Mouse (Mus musculus): ENCODE results near the gene Slc6a1. TPM values are rescaled to one million over a fixed set of nuclear protein-coding genes. Genes with fewer than 3 reads are reported as not detected.
A peak's percentile ranks its signal among the peaks of the same experiment; 100 is the strongest.

Gene Slc6a1
- polyA plus RNA-seq, 1 experiment, result 0.16 TPM

GRCm38 (mm10) chr6:114270799-114271198, 11.6 kb upstream of the Slc6a1 start:
- Histone ChIP-seq H3K4me1 (ENCODE audit: control insufficient read depth, insufficient read depth, insufficient read length, low read length) (no peaks in the 10 kb centered on the region), H3K4me3 (ENCODE audit: low read depth, low read length) (no peak overlapping the region), H3K36me3 (ENCODE audit: control insufficient read depth, insufficient read depth, low read length) (no peaks in the 10 kb centered on the region), H3K27me3 (ENCODE audit: control insufficient read depth, insufficient read depth, low read length) (no peaks in the 10 kb centered on the region), H3K27ac (ENCODE audit: insufficient read depth, low read depth, low read length) (no peak overlapping the region)
- TF ChIP-seq POLR2A (IDR thresholded peaks at IDR 0.05; ENCODE audit: low read depth, low read length) (no peak), CTCF (IDR thresholded peaks at IDR 0.05; ENCODE audit: extremely low read depth, insufficient read length, insufficient replicate concordance, low read depth, low read length) (no peak)
- WGBS, result 41% methylated on average over 5 of the region's 5 CpGs

- Histone ChIP-seq H3K27ac (ENCODE audit: insufficient read depth, low read depth, low read length) (no peak overlapping the region), H3K4me3 (ENCODE audit: low read depth, low read length) (no peak overlapping the region), H3K36me3 (ENCODE audit: control insufficient read depth, insufficient read depth, low read length) (no peaks in the 10 kb centered on the region), H3K27me3 (ENCODE audit: control insufficient read depth, insufficient read depth, low read length) (no peaks in the 10 kb centered on the region), H3K4me1 (ENCODE audit: control insufficient read depth, insufficient read depth, insufficient read length, low read length) (no peaks in the 10 kb centered on the region)
- no peak for TF ChIP-seq POLR2A (IDR thresholded peaks at IDR 0.05; ENCODE audit: low read depth, low read length)
- TF ChIP-seq CTCF (IDR thresholded peaks at IDR 0.05; ENCODE audit: extremely low read depth, insufficient read length, insufficient replicate concordance, low read depth, low read length), result no peak
- WGBS, result 70% methylated on average over 15 of the region's 15 CpGs
Observed at GRCm38 (mm10) chr6:114272279-114272678, 10.2 kb upstream of the Slc6a1 start.

- H3K27me3 ChIP-seq (ENCODE audit: control insufficient read depth, insufficient read depth, low read length), result no peaks in the 10 kb centered on the region
- no peaks in the 10 kb centered on the region for H3K36me3 ChIP-seq (ENCODE audit: control insufficient read depth, insufficient read depth, low read length)
- no peaks in the 10 kb centered on the region for H3K4me1 ChIP-seq (ENCODE audit: control insufficient read depth, insufficient read depth, insufficient read length, low read length)
- H3K4me3 ChIP-seq (ENCODE audit: low read depth, low read length), result no peak overlapping the region
- H3K27ac ChIP-seq (ENCODE audit: insufficient read depth, low read depth, low read length), result no peak overlapping the region
- WGBS, result 35% methylated on average over 14 of the region's 14 CpGs
- TF ChIP-seq POLR2A (IDR thresholded peaks at IDR 0.05; ENCODE audit: low read depth, low read length), result no peak
- no peak for TF ChIP-seq CTCF (IDR thresholded peaks at IDR 0.05; ENCODE audit: extremely low read depth, insufficient read length, insufficient replicate concordance, low read depth, low read length)
Observed at GRCm38 (mm10) chr6:114273997-114274728, 8.3 kb upstream of the Slc6a1 start.

DNA sequence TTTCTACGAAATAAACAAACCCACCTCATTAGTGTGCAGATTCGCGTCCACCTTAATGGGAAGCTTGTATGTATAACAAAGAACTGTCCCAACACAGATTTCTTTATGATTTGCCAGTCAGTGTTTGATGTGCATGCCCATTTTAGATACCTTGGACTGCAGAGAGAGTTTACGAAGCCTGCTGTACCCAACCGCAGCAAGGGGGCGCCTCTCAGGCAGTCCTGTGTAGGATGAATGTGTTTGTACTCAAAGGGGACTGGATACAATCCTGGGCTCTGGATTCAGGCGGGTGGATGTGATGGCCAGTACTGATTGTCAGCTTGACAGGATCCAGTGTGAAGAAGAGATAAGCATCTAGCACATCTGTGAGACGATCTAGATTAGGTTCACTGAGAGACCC, 6.6 kb upstream of the Slc6a1 start:
- no peaks in the 10 kb centered on the region for H3K4me1 ChIP-seq (ENCODE audit: control insufficient read depth, insufficient read depth, insufficient read length, low read length)
- H3K4me3 ChIP-seq (ENCODE audit: low read depth, low read length), result no peak overlapping the region
- 62% methylated on average over 8 of the region's 8 CpGs for WGBS
- no peak overlapping the region for H3K27ac ChIP-seq (ENCODE audit: insufficient read depth, low read depth, low read length)
- TF ChIP-seq POLR2A (IDR thresholded peaks at IDR 0.05; ENCODE audit: low read depth, low read length) (no peak), CTCF (IDR thresholded peaks at IDR 0.05; ENCODE audit: extremely low read depth, insufficient read length, insufficient replicate concordance, low read depth, low read length) (0 out of 2 replicates have a peak, but pooled peaks have one; percentile 13)
- no peaks in the 10 kb centered on the region for H3K27me3 ChIP-seq (ENCODE audit: control insufficient read depth, insufficient read depth, low read length)
- H3K36me3 ChIP-seq (ENCODE audit: control insufficient read depth, insufficient read depth, low read length), result no peaks in the 10 kb centered on the region

- Histone ChIP-seq H3K27me3 (ENCODE audit: control insufficient read depth, insufficient read depth, low read length) (peaks cover 23% of the 10 kb centered on the region), H3K4me3 (ENCODE audit: low read depth, low read length) (no peak overlapping the region), H3K27ac (ENCODE audit: insufficient read depth, low read depth, low read length) (no peak overlapping the region), H3K4me1 (ENCODE audit: control insufficient read depth, insufficient read depth, insufficient read length, low read length) (peaks cover 3% of the 10 kb centered on the region; the same call in 1 of the 2 replicates), H3K36me3 (ENCODE audit: control insufficient read depth, insufficient read depth, low read length) (no peaks in the 10 kb centered on the region)
- TF ChIP-seq POLR2A (IDR thresholded peaks at IDR 0.05; ENCODE audit: low read depth, low read length) (no peak), CTCF (IDR thresholded peaks at IDR 0.05; ENCODE audit: extremely low read depth, insufficient read length, insufficient replicate concordance, low read depth, low read length) (no peak)
- 17% methylated on average over 8 of the region's 8 CpGs for WGBS
Observed at GRCm38 (mm10) chr6:114283278-114283770, 889 bp downstream of the Slc6a1 start.

DNA sequence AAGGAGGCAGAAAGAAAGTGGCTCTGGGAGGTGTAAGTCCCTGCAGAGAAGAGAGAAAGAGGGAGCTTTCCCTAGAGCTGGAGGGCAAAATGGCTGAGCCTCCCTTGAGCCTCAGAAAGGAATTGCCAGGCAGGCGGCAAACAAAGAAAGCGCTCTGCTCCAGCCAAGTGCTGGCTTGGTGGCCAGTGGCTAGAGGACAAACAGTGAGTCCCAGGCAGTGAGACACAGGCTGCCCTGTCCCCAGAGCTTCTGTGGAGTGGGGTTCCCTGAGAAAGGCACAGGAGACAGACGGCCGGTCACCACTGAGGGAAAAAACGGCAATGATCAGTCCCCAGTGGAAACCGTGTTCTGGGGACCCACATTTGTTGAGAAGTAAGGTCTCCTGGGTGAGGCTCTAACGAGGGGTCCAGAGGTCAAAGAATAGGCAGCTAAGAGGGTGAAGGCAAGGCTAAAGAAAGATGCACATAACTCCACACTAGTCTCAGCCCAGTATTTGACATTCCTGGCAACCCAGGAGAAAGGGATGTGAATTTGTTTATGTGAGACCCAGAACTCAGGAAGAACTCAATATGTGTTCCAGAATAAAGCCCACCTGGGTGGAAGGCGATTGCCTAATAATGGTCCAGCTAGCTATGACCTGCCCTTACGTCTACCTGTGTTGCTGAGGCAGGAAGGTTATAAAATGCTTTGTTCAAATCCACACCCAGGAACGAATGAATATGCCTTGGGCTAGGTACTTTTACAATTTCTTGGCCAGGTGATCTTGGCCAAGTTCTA, 1.7 kb downstream of the Slc6a1 start:
- Histone ChIP-seq H3K36me3 (ENCODE audit: control insufficient read depth, insufficient read depth, low read length) (no peaks in the 10 kb centered on the region), H3K4me3 (ENCODE audit: low read depth, low read length) (no peak overlapping the region), H3K27ac (ENCODE audit: insufficient read depth, low read depth, low read length) (no peak overlapping the region), H3K4me1 (ENCODE audit: control insufficient read depth, insufficient read depth, insufficient read length, low read length) (peaks cover 3% of the 10 kb centered on the region; the same call in 1 of the 2 replicates), H3K27me3 (ENCODE audit: control insufficient read depth, insufficient read depth, low read length) (peaks cover 23% of the 10 kb centered on the region)
- 46% methylated on average over 10 of the region's 10 CpGs for WGBS
- TF ChIP-seq CTCF (IDR thresholded peaks at IDR 0.05; ENCODE audit: extremely low read depth, insufficient read length, insufficient replicate concordance, low read depth, low read length), result no peak
- no peak for TF ChIP-seq POLR2A (IDR thresholded peaks at IDR 0.05; ENCODE audit: low read depth, low read length)

GRCm38 (mm10) chr6:114285424-114285823, 3.0 kb downstream of the Slc6a1 start:
- WGBS, result 30% methylated on average over 4 of the region's 4 CpGs
- Histone ChIP-seq H3K27me3 (ENCODE audit: control insufficient read depth, insufficient read depth, low read length) (peaks cover 23% of the 10 kb centered on the region), H3K4me3 (ENCODE audit: low read depth, low read length) (no peak overlapping the region), H3K27ac (ENCODE audit: insufficient read depth, low read depth, low read length) (no peak overlapping the region), H3K4me1 (ENCODE audit: control insufficient read depth, insufficient read depth, insufficient read length, low read length) (peaks cover 3% of the 10 kb centered on the region; the same call in 1 of the 2 replicates), H3K36me3 (ENCODE audit: control insufficient read depth, insufficient read depth, low read length) (no peaks in the 10 kb centered on the region)
- TF ChIP-seq POLR2A (IDR thresholded peaks at IDR 0.05; ENCODE audit: low read depth, low read length) (no peak), CTCF (IDR thresholded peaks at IDR 0.05; ENCODE audit: extremely low read depth, insufficient read length, insufficient replicate concordance, low read depth, low read length) (no peak)

Measured in small intestine, adult 2 months (tissue).